Mouse (Mus musculus): ENCODE measurements at regions not wholly inside any gene's neighbourhood (a gene's known extent, or its start where the extent isn't known, plus 50 kb on each side); places are given as distances from the start of the nearest gene placed in this dataset.
A peak's percentile ranks its signal among the peaks of the same experiment; 100 is the strongest.
"Not testable (repeated sequence)": the region's sequence is repeated elsewhere in the genome, so short reads cannot be mapped to it uniquely, and the experiment has no call there.

DNA sequence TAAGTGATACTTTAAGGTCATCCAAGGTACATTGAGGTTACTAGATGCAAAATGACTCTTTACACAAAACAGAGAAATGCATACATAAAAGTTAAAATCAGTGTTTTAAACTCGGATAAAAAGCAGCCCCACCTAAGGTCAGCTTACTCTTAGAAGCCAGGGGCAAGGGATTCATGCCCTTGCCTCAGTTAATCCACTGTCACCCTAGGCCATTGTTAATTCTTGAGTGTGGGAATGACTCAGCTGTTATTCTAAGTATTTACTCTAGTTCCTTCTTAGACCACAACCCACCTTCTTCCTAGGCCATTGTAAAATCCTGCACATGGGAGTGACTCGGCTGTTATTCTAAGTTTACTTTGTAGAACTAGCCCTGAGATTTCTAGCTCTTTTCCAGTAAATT, 64.1 kb upstream of the Ces1h start:
- DNase-seq (ENCODE audit: low spot score in 2 of 2), result not testable (repeated sequence)

DNA sequence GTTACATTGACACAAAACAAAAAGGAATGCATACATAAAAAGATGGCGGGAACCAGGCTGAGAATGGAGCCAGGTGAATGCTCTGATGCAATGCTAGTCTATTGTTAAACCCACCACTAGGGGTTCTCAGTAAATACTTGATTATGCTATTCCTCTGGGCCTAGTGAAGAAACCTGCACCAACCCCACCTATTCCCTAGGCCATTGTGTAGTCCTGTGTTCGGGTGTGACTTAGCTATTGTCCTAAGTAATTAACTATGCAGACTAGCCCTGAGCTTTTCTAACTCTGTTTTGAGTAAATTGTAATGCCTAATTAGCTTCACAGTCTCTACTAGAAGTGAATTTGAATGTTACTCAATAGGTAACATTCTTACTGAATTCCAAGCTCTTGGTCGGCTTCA, 62.4 kb upstream of the Ces1h start:
- DNase-seq (ENCODE audit: low spot score in 2 of 2), result no peak

DNA sequence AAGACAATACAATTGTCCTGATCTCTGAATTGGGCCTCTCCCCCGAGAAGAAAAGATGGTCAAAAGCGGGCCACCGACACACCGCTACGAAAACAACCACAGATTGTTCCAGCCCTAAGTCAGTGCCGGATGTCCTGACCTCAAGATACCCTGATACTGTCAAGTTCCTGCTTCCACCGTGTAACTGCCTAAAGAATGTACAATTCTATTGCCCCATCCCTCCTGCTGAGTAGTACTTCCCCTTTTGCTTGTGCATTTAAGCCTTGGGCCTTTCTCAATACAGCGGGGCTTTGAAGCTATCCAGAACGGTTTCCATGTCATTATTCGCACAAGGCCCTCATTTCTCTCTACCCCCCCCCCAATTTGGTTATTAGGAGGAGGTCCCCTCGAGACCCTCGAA, 57.1 kb upstream of the Ces1h start:
- DNase-seq (ENCODE audit: low spot score in 2 of 2), result not testable (repeated sequence)

DNA sequence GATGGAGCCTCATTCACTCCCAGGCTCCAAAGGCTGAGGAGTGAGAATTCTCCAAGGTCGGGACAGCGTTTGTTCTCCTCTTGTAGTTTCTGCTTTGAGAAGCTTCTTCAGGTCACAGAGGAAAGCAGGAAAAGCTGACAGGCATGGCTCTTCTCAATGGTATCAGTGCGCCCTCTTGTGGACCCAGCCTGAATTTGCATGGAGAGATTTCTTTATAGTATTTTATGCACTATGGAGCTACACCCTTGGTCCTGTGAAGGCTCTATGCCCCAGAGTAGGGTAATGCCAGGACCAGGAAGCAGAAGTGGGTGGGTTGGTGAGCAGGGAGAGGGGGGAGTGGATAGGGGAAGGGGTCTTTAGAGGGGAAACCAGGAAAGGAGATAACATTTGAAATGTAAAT, 51.1 kb upstream of the Ces1h start:
- DNase-seq (ENCODE audit: low spot score in 2 of 2), result peak; percentile 75 to 86
